12 mouse cellular contexts compared by ENCODE assay signal in genomic region chr11:76588032-76588431, GRCm38 (mm10). TPM values are rescaled to one million over a fixed set of nuclear protein-coding genes. Genes with fewer than 3 reads are reported as not detected.
DNase-seq lines count a peak whose midpoint lies in the region; ATAC-seq and TF ChIP-seq lines count a peak whose summit lies in the region.
"Had no signal": no experiment of that assay in that cellular context is flagged by ENCODE, and none has a peak within 500 bp of the region (broad histone marks: within the 10 kb centered on the region; RNA-seq: fewer than 3 reads in every experiment).

No protein-coding gene starts in this region.

- peak overlapping the region; percentile 60; the same call in 1 of the 2 replicates for H3K27ac ChIP-seq in kidney, embryonic 14.5 days (ENCODE audit: low read depth, low read length)
- H3K27ac ChIP-seq in bone marrow macrophage, adult 2 months (ENCODE audit: insufficient read depth, low read depth, low read length) = peak overlapping the region; percentile 99
- H3K27ac ChIP-seq in lung, postnatal 0 days (ENCODE audit: low read length) = no peak overlapping the region; the same call in 1 of the 2 replicates
- peak overlapping the region; percentile 51; the same call in 1 of the 2 replicates for H3K27ac ChIP-seq in stomach, embryonic 15.5 days
- H3K27ac ChIP-seq: forebrain, embryonic 10.5 days had no signal

- H3K9ac ChIP-seq in kidney, embryonic 14.5 days (ENCODE audit: low read depth, low read length) = no peak overlapping the region
- H3K9ac ChIP-seq in lung, postnatal 0 days (replicated peaks; ENCODE audit: low read depth) = no peak overlapping the region
- no peak overlapping the region for H3K9ac ChIP-seq in stomach, embryonic 15.5 days

- no peaks in the 10 kb centered on the region for H3K36me3 ChIP-seq in kidney, embryonic 14.5 days (ENCODE audit: control insufficient read depth, insufficient read depth, low read length)
- H3K36me3 ChIP-seq in lung, postnatal 0 days (ENCODE audit: insufficient read depth, low read length) = no peaks in the 10 kb centered on the region
- H3K36me3 ChIP-seq in stomach, embryonic 15.5 days = no peaks in the 10 kb centered on the region
- H3K36me3 ChIP-seq: forebrain, embryonic 10.5 days; G1E had no signal

- no peak for TF ChIP-seq POLR2A in bone marrow macrophage, adult 2 months (IDR thresholded peaks at IDR 0.05; ENCODE audit: borderline replicate concordance, low read depth, low read length)

- no peak overlapping the region for H3K4me3 ChIP-seq in kidney, embryonic 14.5 days (ENCODE audit: low read length)
- peak overlapping the region; percentile 14; the same call in 1 of the 2 replicates for H3K4me3 ChIP-seq in bone marrow macrophage, adult 2 months (ENCODE audit: insufficient read depth, low read length)
- no peak overlapping the region for H3K4me3 ChIP-seq in lung, postnatal 0 days (ENCODE audit: low read depth, low read length)
- H3K4me3 ChIP-seq in stomach, embryonic 15.5 days (replicated peaks) = no peak overlapping the region
- H3K4me3 ChIP-seq: forebrain, embryonic 10.5 days had no signal

- H3K4me2 ChIP-seq in kidney, embryonic 14.5 days (replicated peaks; ENCODE audit: low read depth, low read length) = no peak overlapping the region
- no peak overlapping the region for H3K4me2 ChIP-seq in lung, postnatal 0 days (replicated peaks; ENCODE audit: low read depth, low read length)
- no peak overlapping the region for H3K4me2 ChIP-seq in stomach, embryonic 15.5 days

- DNase-seq in kidney, adult 9 months = no peak
- DNase-seq in lung, postnatal 0 days (ENCODE audit: low spot score) = peak; percentile 39
- DNase-seq in cerebellum, postnatal 10 days = no peak
- no peak for DNase-seq in layer of hippocampus, postnatal 36 days
- no peak for DNase-seq in ovary, adult 18-20 months (ENCODE audit: low spot score)
- DNase-seq: cerebellum, adult 11-12 months; midbrain, embryonic 14.5 days had no signal

- no peak for TF ChIP-seq EP300 in lung, postnatal 0 days (IDR thresholded peaks at IDR 0.05)

- no peak for ATAC-seq in kidney, embryonic 14.5 days (ENCODE audit: low FRiP score, low TSS enrichment)
- ATAC-seq in lung, postnatal 0 days = peak; percentile 66
- no peak for ATAC-seq in stomach, embryonic 15.5 days (ENCODE audit: insufficient read depth, low FRiP score, low read depth)

- 79% methylated on average over 2 of the region's 2 CpGs for whole genome bisulfite sequencing in kidney, embryonic 14.5 days
- 63% methylated on average over 2 of the region's 2 CpGs for WGBS in lung, postnatal 0 days
- 76% methylated on average over 2 of the region's 2 CpGs for WGBS in stomach, embryonic 15.5 days

- no peak for TF ChIP-seq CTCF in bone marrow macrophage, adult 2 months (IDR thresholded peaks at IDR 0.05; ENCODE audit: low read depth, low read length)
- TF ChIP-seq CTCF in lung, postnatal 0 days (IDR thresholded peaks at IDR 0.05) = no peak

- peaks cover 16% of the 10 kb centered on the region for H3K4me1 ChIP-seq in kidney, embryonic 14.5 days (ENCODE audit: control insufficient read depth, insufficient read depth, low read length)
- H3K4me1 ChIP-seq in bone marrow macrophage, adult 2 months (ENCODE audit: control insufficient read depth, insufficient read depth, low read length) = peaks cover 63% of the 10 kb centered on the region
- H3K4me1 ChIP-seq in lung, postnatal 0 days (ENCODE audit: insufficient read depth, low read depth, low read length) = no peaks in the 10 kb centered on the region; the same call in 1 of the 2 replicates
- no peaks in the 10 kb centered on the region for H3K4me1 ChIP-seq in stomach, embryonic 15.5 days
- H3K4me1 ChIP-seq: forebrain, embryonic 10.5 days had no signal

- no peaks in the 10 kb centered on the region for H3K9me3 ChIP-seq in kidney, embryonic 14.5 days (ENCODE audit: control insufficient read depth, low read length)
- no peaks in the 10 kb centered on the region for H3K9me3 ChIP-seq in lung, postnatal 0 days (ENCODE audit: low read length)
- H3K9me3 ChIP-seq in stomach, embryonic 15.5 days = no peaks in the 10 kb centered on the region
- H3K9me3 ChIP-seq: forebrain, embryonic 10.5 days had no signal

- no peaks in the 10 kb centered on the region for H3K27me3 ChIP-seq in kidney, embryonic 14.5 days (ENCODE audit: control insufficient read depth, insufficient read depth, low read length)
- H3K27me3 ChIP-seq in lung, postnatal 0 days (replicated peaks; ENCODE audit: insufficient read depth, low read length) = no peaks in the 10 kb centered on the region
- H3K27me3 ChIP-seq in stomach, embryonic 15.5 days (replicated peaks) = no peaks in the 10 kb centered on the region

RNA-seq across cellular contexts. Expression of gene Abr, which starts 34.1 kb away (rescaled TPM):
- polyA plus RNA-seq in kidney, embryonic 14.5 days (2014; fragmentation: Nextera tagmentation; extraction: Ambion mirVana) = 31.8 and 57.7 TPM in 2 replicates
- 145 and 158 TPM in 2 replicates for polyA plus RNA-seq in bone marrow macrophage, adult 2 months (2012; ENCODE audit: insufficient read depth, insufficient read length, missing spikeins)
- 16.6 and 17.2 TPM in 2 replicates for polyA plus RNA-seq in lung, postnatal 0 days (2015; fragmentation: Nextera tagmentation; extraction: Ambion mirVana)
- polyA plus RNA-seq in stomach, embryonic 15.5 days (2015; fragmentation: Nextera tagmentation; extraction: Ambion mirVana) = 37.4 and 41.8 TPM in 2 replicates
- 100 to 1,000 TPM; 502 to 515 TPM for total RNA-seq in layer of hippocampus, postnatal 36 days (2021)
- polyA plus RNA-seq: G1E had no signal
